Mouse (Mus musculus): Measurements from ENCODE around the gene Inf2. TPM values are rescaled to one million over a fixed set of nuclear protein-coding genes. Genes with fewer than 3 reads are reported as not detected.

Gene Inf2
- 10 to 100 TPM; 16.8 to 22.5 TPM for total RNA-seq (2021)
- long read RNA-seq, experiment 1, partial matches to known transcripts: 1 of 3 reads
- long read RNA-seq, experiment 1, other reads (novel, unspliced or antisense): 2 of 3 reads
- long read RNA-seq, experiment 2, partial matches to known transcripts: 6 of 6 reads
- long read RNA-seq, experiment 2, other reads (novel, unspliced or antisense): 0 of 6 reads

- DNase-seq: peak; percentile 76
Observed at GRCm38 (mm10) chr12:112588426-112589256, at the start of gene Inf2. Inf2 (plus strand) TSS chr12:112588784.

- no peak for DNase-seq
Observed at GRCm38 (mm10) chr12:112539466-112539965, 49.1 kb upstream of the Inf2 start.

- no peak for DNase-seq
Observed at GRCm38 (mm10) chr12:112540321-112540720, 48.3 kb upstream of the Inf2 start.

DNA sequence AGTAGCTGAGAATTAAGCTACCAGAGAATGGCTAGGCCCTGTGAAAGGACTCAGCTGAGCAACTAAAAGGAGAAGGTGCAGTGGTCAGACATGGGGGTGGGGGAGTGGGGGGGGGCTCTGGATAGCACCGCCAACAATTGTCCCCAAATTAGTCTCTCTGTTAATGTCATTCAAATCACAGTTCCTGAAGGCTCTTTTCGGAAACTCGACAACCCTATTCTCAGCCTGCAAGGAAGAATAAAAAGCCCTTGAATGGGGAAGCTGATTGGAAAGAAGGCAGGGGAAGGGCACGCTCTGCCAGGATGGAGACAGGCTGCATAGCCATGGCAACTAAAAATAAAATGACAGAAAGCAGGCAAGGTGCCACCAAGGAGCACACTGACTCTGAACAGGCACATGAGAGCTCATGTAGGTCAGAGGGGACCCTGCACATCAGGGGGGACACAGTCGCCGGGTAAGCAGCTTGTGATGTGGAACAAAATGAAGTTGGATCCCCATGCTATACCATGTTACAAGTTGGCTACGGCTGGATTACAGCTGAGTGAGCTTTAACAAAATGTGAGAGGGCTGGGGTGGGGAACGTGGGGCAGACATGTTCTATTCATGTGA lies 47.0 kb upstream of the Inf2 start:
- no peak for DNase-seq

DNA sequence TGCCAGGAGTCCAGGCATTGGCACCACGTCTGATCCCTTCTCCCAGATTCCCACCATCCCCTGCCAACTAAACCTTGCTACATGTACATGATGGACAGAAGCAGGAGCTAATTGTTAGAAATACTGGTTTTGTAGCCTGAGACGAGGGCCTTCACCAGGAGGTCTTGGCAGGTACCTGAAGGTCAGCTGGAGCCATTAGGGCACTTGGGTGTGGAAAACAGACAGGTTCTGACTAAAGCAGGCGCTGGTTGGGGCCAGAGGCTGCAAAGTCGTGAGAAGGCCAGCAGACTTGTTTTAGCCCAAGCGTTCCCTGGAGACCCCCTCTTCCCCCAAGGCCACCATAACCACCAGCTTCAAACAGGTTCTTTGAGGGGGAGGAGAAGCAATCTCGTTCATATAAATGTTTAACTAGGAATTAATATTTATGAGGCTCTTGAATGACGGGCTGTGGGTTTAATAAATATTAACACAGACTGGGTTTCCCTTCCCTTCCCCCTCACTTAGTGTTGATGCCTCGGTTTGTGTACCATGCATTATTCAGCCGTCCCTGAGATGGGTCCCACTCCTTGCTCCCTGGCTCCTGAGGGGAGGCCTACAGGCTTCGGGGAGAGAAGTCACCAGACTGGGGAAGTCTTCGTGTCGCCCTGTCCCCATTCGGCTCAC lies 46.2 kb upstream of the Inf2 start:
- no peak for DNase-seq

DNA sequence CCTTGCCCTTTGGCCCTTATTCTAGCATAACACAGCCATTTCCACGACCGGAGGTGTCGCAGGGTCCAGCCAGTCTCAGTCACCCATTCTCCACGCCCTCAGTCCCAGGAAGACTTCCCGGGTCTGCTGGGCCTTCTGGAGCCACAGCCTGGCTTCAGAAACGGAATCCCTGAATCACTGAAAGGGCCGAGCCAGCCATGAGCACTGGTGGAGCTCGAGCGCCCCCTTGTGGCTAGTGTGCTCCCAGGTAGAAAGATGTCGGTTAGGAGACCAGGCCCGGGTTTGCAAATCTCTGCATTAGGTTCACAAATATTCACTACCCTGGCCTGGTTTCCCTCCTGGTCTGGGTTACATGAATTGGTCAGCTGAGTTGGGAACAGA lies 45.7 kb upstream of the Inf2 start:
- peak; percentile 96 for DNase-seq

GRCm38 (mm10) chr12:112543941-112544340 lies 44.6 kb upstream of the Inf2 start:
- DNase-seq: no peak

GRCm38 (mm10) chr12:112544946-112545701 lies 43.5 kb upstream of the Inf2 start:
- DNase-seq: no peak

GRCm38 (mm10) chr12:112546110-112546509 lies 42.5 kb upstream of the Inf2 start:
- DNase-seq: no peak

- no peak for DNase-seq
Observed at GRCm38 (mm10) chr12:112549287-112549686, 39.3 kb upstream of the Inf2 start.

DNA sequence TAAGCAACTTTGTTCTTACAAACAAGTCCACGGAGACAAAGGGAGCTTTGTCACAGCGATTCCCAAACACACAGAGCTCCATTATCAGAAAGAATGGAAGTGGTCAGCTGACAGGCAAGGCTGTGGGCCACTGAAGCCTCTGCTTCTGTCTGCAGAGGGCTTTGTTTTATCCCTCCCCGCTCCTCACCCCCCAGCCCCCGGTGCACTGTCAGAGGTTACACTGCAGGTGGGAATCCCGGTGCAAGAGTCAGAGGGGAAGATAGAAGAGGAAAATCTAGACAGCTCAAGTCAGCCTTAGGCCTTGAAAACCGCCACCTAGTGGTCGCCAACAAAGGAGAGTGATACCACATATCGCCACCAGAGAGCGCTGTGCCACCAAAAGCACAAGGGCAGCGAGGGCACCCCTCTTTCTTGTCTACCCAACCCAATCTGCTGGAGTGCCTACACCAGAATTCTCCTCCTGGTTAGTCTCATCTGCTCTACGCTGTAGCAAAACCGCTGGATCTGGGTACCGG lies 36.7 kb upstream of the Inf2 start:
- peak; percentile 85 for DNase-seq

- no peak for DNase-seq
Observed at GRCm38 (mm10) chr12:112552520-112552919, 36.1 kb upstream of the Inf2 start.

- no peak for DNase-seq
Observed at GRCm38 (mm10) chr12:112554900-112555299, 33.7 kb upstream of the Inf2 start.

DNA sequence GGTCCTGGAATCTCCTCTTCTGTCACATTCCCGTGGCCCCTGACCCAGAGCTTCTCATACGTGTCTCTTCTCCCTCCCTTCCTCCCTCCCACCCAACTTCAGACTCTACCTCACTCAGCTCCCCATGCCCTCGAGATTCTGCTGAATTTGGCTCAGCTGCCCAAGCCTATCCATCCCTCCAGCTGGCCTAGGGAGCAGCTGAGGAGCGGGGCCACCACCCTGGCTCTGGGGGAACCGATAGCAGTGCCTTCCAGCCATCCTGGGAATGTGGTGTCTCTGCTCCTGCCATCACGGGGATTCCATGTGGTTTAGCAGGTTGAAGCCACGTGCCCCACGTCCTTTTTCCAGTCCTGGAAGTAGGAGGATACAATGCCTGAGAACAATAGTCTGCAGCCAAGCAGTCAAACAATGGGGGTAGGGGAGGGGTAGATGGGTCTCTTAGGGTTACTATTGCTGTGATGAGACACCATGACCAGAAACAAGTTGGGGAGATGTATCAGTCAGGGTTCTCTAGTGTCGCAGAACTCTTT lies 32.0 kb upstream of the Inf2 start:
- no peak for DNase-seq

DNA sequence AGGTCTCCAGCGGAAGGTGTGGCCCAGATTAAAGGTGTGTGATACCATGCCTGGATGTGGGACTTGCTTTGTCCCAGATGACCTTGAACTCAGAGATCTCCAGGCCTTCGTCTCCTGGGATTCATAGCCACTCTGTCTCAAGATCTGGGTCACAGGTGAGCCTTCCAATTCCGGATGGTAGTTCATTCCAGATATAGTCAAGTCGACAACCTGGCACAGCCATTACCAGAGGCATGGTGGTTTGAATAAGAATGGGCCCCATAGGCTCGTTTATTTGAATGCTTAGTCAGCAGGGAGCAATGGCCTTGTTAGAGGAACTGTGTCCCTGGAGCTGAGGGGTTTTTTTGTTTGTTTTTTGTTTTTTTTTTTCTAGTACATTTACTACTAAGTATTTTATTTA lies 31.4 kb upstream of the Inf2 start:
- DNase-seq: no peak

DNA sequence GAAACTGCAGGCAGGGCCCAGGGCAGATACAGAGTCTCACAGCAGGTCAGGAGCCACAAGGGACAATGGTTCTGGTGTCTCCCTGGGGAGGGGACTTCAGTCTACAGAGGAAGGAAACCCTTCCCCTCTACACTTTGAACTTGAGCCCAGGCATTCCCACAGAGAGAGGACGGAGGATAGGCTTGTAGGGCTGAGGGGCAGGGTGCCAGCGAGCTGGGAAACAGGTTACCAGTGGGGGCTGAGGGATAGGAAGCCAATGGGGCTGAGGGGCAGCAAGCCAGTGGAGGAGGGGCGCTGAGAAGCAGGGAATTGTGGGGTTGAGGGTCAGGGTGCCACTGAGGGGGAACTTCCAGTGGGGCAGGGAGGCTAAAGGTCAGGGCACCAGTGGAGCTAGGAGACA lies 29.4 kb upstream of the Inf2 start:
- no peak for DNase-seq

GRCm38 (mm10) chr12:112559671-112560070 lies 28.9 kb upstream of the Inf2 start:
- DNase-seq: no peak

- DNase-seq: no peak
Observed at GRCm38 (mm10) chr12:112560176-112560797, 28.3 kb upstream of the Inf2 start.

DNA sequence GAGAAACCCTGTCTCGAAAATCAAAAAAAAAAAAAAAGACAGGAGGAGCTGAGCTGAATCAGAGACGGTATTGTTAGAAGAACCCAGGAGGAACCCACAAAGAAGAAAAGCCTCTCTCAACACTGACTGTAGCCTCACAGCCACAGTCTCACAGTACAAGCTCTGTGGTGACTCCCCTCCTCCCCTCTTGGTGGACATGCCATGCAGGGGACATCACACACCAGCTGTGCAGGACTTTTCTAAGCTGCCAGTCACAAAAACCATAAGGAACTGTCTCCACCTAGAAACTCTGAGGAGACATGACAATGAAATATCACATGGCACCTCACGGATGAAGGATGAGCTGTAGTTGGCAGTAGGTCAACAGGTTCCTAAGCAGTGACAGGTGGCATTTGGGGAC lies 27.4 kb upstream of the Inf2 start:
- DNase-seq: no peak

DNA sequence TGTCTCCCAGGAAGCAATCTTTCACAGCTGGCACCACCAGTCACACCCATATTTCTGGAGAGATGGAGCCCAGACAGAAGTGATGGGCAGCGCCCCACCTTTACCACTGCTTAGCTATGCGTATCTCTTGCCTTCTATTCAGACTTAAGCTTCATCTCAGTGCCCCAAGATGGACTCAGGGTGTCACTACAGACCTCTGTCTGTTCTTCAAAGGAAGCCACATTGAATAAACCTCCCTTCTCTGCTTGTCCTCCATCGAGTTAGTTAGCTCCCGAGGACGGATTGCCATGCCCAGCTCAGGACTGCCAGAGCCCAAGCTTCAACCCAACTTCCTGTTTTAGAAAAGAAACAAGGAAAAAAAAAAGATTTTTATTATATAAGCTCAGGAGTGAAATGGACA lies 26.1 kb upstream of the Inf2 start:
- DNase-seq: no peak

- DNase-seq: no peak
Observed at GRCm38 (mm10) chr12:112563011-112563410, 25.6 kb upstream of the Inf2 start.
